Comparison of ENCODE assay signal across 29 mouse cellular contexts in the genomic region with DNA sequence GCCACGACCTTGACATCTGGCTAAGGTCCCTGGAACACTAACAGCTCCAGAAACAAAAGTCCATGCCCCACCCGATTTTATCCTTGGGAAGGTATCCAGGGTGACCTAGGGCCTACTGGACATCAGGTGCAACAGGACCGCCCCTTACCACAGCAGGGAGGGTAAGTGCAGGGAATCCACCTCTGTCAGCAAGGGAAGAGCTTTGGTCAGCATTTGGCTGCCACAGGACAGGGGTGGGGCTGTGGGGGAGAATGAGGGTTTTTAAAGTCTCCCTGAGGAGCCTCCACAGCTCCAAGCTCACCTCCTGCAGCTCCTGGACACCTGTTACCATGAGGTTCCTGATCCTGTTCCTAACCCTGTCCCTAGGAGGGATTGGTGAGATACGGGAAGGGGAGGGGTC. TPM values are rescaled to one million over a fixed set of nuclear protein-coding genes. Genes with fewer than 3 reads are reported as not detected.
"Had no signal": no experiment of that assay in that cellular context is flagged by ENCODE, and none has a peak within 500 bp of the region (broad histone marks: within the 10 kb centered on the region; RNA-seq: fewer than 3 reads in every experiment).

A gene (plus strand): TSS at position 301 of the 400 bp plus-strand sequence.

- ATAC-seq: intestine, postnatal 0 days; liver, postnatal 0 days; lung, postnatal 0 days; midbrain, embryonic 15.5 days had no signal

- H3K27me3 ChIP-seq: limb, embryonic 13.5 days; midbrain, embryonic 12.5 days; midbrain, embryonic 15.5 days; neural tube, embryonic 13.5 days had no signal

- H3K9me3 ChIP-seq: limb, embryonic 10.5 days; limb, embryonic 13.5 days; midbrain, embryonic 12.5 days; midbrain, embryonic 15.5 days; neural tube, embryonic 13.5 days had no signal

- H3K4me1 ChIP-seq: limb, embryonic 10.5 days; limb, embryonic 13.5 days; midbrain, embryonic 12.5 days; midbrain, embryonic 15.5 days; neural tube, embryonic 13.5 days had no signal

- DNase-seq: kidney, postnatal 14 days; layer of hippocampus, adult 9-11 months; liver; liver, postnatal 0 days; lung, embryonic 14.5 days; retina, postnatal 1 day; right cerebral cortex, postnatal 25 days; thymus, adult 2 months; thymus, postnatal 14 days had no signal

- H3K9ac ChIP-seq: limb, embryonic 13.5 days; liver, embryonic 14.5 days; liver, postnatal 0 days; lung, embryonic 14.5 days; midbrain, embryonic 12.5 days; midbrain, embryonic 15.5 days; neural tube, embryonic 13.5 days had no signal

- H3K4me2 ChIP-seq: limb, embryonic 13.5 days; lung, embryonic 14.5 days; midbrain, embryonic 12.5 days; midbrain, embryonic 15.5 days; neural tube, embryonic 13.5 days had no signal

- H3K27ac ChIP-seq: layer of hippocampus, adult 2 months; limb, embryonic 10.5 days; limb, embryonic 13.5 days; liver, embryonic 14.5 days; macrophage; midbrain, embryonic 12.5 days; midbrain, embryonic 15.5 days; neural tube, embryonic 13.5 days; stomach, postnatal 0 days had no signal

- H3K4me3 ChIP-seq: layer of hippocampus, adult 2 months; limb, embryonic 10.5 days; limb, embryonic 13.5 days; midbrain, embryonic 12.5 days; midbrain, embryonic 15.5 days; neural tube, embryonic 13.5 days had no signal

- H3K36me3 ChIP-seq: limb, embryonic 10.5 days; limb, embryonic 13.5 days; midbrain, embryonic 12.5 days; midbrain, embryonic 15.5 days; neural tube, embryonic 13.5 days had no signal

RNA-seq across cellular contexts. Expression of the gene that starts here (rescaled TPM):
- total RNA-seq: layer of hippocampus, adult 2 months; layer of hippocampus, postnatal 25 days; left cerebral cortex, adult 18-20 months; left cerebral cortex, postnatal 25 days; megakaryocyte, adult 5-6 weeks; neutrophil, adult 5-6 weeks had no signal
- polyA plus RNA-seq: intestine, embryonic 14.5 days; intestine, postnatal 0 days; kidney, embryonic 16.5 days; limb, embryonic 10.5 days; limb, embryonic 13.5 days; liver, embryonic 14.5 days; liver, postnatal 0 days; lung, embryonic 14.5 days; lung, postnatal 0 days; macrophage; midbrain, embryonic 12.5 days; midbrain, embryonic 15.5 days; neural tube, embryonic 13.5 days; spleen, adult 2 months; stomach, embryonic 14.5 days; stomach, postnatal 0 days had no signal
